Mouse (Mus musculus) neural tube, embryonic 15.5 days (tissue): ENCODE results near the gene Shpk. TPM values are rescaled to one million over a fixed set of nuclear protein-coding genes. Genes with fewer than 3 reads are reported as not detected.

Source experiments
- ATAC-seq: fragments of 200-750 bp; cut with Nextera tagmentation; 2 replicates; pipeline ENCODE4 v1.8.0; 2017; ENCODE audit warnings: mild to moderate bottlenecking, moderate TSS enrichment, moderate library complexity; ENCODE audit not compliant: low FRiP score
- H3K27ac ChIP-seq: fragments of 300-500 bp; sonication (generic); replicated peaks from 2 replicates; pipeline ENCODE4 v1.5.1; 2015; ENCODE audit warnings: mild to moderate bottlenecking, inconsistent platforms
- H3K27me3 ChIP-seq: fragments of 300-500 bp; sonication (generic); replicated peaks from 2 replicates; pipeline ENCODE4 v1.6.1; 2015; ENCODE audit warnings: inconsistent platforms
- H3K36me3 ChIP-seq: fragments of 300-500 bp; sonication (generic); 2 replicates; pipeline ENCODE4 v1.6.1; 2015; ENCODE audit warnings: inconsistent platforms
- H3K4me1 ChIP-seq: fragments of 300-500 bp; sonication (generic); 2 replicates; pipeline ENCODE4 v1.6.1; 2015; ENCODE audit warnings: inconsistent platforms
- H3K4me2 ChIP-seq: fragments of 300-500 bp; sonication (generic); 2 replicates; pipeline ENCODE4 v1.6.1; 2015; ENCODE audit warnings: inconsistent platforms, mild to moderate bottlenecking, moderate library complexity
- H3K4me3 ChIP-seq: fragments of 300-500 bp; sonication (generic); replicated peaks from 2 replicates; pipeline ENCODE4 v1.5.1; 2015; ENCODE audit warnings: mild to moderate bottlenecking, inconsistent platforms
- H3K9ac ChIP-seq: fragments of 300-500 bp; sonication (generic); replicated peaks from 2 replicates; pipeline ENCODE4 v1.6.1; 2015; ENCODE audit warnings: mild to moderate bottlenecking, inconsistent platforms
- H3K9me3 ChIP-seq: fragments of 300-500 bp; sonication (generic); replicated peaks from 2 replicates; pipeline ENCODE4 v1.6.1; 2016; ENCODE audit warnings: inconsistent platforms
- WGBS: fragments of 180-500 bp; shearing (Covaris S2); methylation state at CpG from one replicate; pipeline ENCODE4 v1.1.7; 2015; ENCODE audit warnings: mixed read lengths; 5-methylcytosine and 5-hydroxymethylcytosine counted together
- polyA plus RNA-seq: library from polyadenylated mRNA; unstranded; fragments of >200 nt; fragmentation: Nextera tagmentation; extraction: Ambion mirVana; gene quantifications from 2 replicates; pipeline ENCODE4 v1.2.1, GENCODE M21; 2015

Gene Shpk
- polyA plus RNA-seq, 1 experiment from 2014 or later = 3.4 TPM

DNA sequence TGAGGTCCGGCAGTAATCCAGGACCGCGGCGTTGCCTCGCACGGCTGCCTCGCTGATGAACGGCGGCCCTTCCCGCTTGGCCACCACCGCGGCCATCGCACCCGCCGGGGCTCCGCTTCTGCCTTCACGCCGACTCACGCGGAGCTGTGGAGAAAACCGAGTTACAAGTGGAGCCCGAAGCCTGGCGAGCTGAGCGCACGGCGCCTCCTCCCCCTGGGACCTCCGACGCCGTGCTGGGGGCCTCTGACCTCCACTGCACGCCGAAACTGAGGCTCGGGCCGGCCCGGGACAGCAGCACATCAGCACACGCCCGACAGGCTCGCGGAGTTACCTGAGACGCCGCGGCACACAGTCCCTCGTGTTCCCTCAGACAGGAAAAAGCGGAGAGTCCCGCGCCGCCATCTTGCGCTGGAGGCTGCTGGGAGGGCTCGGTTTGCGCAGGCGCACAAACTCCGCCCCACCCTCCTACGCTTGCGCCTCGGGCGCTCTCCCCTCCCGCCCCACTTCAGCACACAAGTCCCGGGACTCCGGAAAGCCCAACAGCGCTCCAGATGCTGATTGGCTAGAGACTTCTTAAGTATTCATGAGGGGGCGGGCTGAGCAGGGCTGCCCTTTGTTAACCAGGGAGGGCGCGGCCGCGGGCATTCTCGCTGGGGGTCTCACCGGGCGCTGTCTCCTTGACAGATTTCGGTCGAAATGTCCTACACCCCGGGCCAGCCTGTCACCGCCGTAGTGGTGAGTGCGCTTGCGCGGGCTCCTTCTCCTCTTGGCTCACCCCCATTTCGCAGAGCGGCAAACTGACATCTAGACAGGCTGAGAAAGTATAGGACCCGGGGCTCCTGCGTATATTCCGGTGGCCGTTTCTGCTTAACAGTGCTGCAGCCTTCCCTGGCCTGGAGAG is 22.4 kb upstream of the Shpk start, which contains the start of the genes Emc6 and Tax1bp3:
Emc6 (minus strand) TSS at position 430 of the 901 bp plus-strand sequence.
Tax1bp3 (plus strand) TSS at position 476 of the 901 bp plus-strand sequence.
- Histone ChIP-seq H3K9ac (peak within 1 kb of the TSS; percentile 88), H3K4me1 (peaks cover 43% of the 10 kb centered on the region), H3K36me3 (peaks cover 17% of the 10 kb centered on the region), H3K9me3 (no peaks in the 10 kb centered on the region), H3K4me2 (peak within 1 kb of the TSS; percentile 67), H3K27ac (peak within 1 kb of the TSS; percentile 91), H3K27me3 (no peaks in the 10 kb centered on the region), H3K4me3 (peak within 1 kb of the TSS; percentile 90)
- ATAC-seq = peak; percentile 98
- 0% methylated on average over 81 of the region's 81 CpGs for WGBS

DNA sequence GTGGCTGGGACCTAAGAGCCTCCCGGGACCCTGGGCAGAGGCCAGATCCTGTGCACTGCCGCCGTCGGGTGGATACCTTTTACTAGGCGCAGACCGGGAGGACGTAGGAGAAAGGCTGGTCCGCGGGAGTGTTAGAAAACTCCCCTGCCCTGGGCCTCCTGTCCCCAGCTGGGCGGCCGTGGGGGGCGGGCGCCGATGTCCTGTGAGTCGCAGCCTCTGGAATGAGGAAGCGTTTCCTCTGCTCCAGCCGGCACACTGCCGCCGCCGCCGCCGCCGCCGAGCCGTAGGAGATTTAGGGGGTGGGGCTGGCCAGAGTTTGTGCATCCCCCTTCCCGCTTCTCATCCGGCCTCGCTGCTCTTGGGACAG is 21.8 kb upstream of the Shpk start:
- peak overlapping the region; percentile 66 for H3K9ac ChIP-seq
- no peaks in the 10 kb centered on the region for H3K9me3 ChIP-seq
- peak overlapping the region; percentile 90 for H3K4me3 ChIP-seq
- H3K4me1 ChIP-seq = peaks cover 43% of the 10 kb centered on the region
- peak overlapping the region; percentile 67 for H3K4me2 ChIP-seq
- peak; percentile 52 for ATAC-seq
- under 1% methylated on average over 28 of the region's 28 CpGs for WGBS
- H3K27me3 ChIP-seq = no peaks in the 10 kb centered on the region
- peaks cover 22% of the 10 kb centered on the region for H3K36me3 ChIP-seq
- peak overlapping the region; percentile 90 for H3K27ac ChIP-seq

DNA sequence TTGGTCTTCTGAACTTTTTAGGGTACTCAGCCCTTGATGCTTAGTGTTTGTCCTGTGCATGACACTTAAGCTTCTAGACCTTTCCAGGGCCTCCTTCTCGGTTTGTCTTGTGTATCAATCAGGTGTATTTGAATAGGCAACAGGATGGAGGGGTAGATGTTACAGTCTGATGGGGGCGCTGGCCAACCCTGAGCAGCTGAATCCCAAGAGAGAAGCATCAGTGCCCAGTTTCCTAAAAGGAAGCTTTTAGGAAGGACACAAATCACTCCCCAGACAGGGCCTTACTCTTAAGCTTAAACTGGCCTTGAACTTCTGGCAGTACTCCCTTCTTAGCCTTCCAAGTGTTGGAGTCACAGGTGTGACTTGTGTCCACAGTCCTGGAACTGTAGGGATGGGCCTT is 21.4 kb upstream of the Shpk start:
- H3K9ac ChIP-seq = peak overlapping the region; percentile 66
- no peaks in the 10 kb centered on the region for H3K9me3 ChIP-seq
- peaks cover 43% of the 10 kb centered on the region for H3K4me1 ChIP-seq
- ATAC-seq = no peak
- H3K4me3 ChIP-seq = peak overlapping the region; percentile 90
- peak overlapping the region; percentile 90 for H3K27ac ChIP-seq
- no peaks in the 10 kb centered on the region for H3K27me3 ChIP-seq
- 5% methylated on average over 2 of the region's 2 CpGs for WGBS
- H3K4me2 ChIP-seq = peak overlapping the region; percentile 67
- H3K36me3 ChIP-seq = peaks cover 24% of the 10 kb centered on the region

DNA sequence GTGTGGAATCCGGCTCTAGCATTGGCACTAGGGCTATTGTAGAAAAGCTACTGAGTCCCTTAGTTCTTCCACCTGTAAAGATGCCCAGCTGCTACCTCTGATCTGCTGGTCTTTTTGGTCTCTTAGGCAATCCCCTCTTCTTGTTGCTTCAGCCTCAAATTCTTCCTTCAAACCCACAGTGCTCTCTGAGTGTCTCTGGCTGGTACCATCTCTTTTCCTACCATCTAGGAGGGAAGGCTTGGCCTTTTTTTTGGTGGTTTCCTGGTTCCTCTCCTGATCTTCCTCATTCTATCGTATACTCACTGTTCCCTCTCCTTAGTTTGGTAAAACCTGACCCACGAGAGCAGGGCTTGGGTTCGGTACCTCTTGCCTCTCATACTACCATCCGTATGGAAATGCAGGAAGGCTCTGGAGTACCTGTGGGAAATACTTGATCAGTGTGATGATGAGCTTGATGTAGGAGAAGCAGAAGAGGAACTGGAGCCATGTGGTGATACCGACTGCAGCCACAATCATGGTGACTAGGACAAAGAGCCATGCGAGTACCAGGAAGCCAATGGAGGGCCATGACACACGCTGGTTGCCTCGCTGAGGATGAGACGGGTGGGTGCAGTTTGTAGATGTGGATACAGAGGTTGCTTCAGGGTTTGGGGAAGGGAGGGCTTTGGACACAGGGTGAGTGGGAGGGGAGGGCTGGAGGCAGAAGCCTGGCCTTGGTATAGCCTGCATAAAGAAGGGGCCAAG is 13.2 kb upstream of the Shpk start:
- WGBS = 90% methylated on average over 10 of the region's 10 CpGs
- no peak for ATAC-seq
- H3K4me2 ChIP-seq = no peak overlapping the region
- no peak overlapping the region for H3K27ac ChIP-seq
- H3K4me3 ChIP-seq = no peak overlapping the region
- no peaks in the 10 kb centered on the region for H3K27me3 ChIP-seq
- H3K4me1 ChIP-seq = no peaks in the 10 kb centered on the region
- H3K9ac ChIP-seq = no peak overlapping the region
- H3K9me3 ChIP-seq = no peaks in the 10 kb centered on the region
- peaks cover 82% of the 10 kb centered on the region for H3K36me3 ChIP-seq

DNA sequence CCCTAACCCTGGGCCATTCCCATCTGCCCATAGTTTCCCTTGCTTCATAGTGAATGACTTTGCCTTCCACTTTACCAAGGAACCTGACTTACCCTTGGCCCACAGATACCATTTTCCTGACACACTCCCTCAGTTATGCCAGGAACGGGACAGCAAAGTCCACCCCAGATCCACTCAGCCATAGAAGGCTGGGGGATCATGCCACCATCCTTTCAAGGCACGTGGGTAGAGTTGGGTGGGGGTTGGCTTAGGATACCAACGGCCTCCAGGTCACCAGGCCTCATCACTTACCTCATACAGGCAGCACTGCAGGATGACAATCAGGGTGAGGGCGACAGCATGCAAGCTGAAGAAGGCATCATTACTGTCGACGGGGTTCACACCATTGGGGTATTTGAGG is 12.0 kb upstream of the Shpk start:
- Histone ChIP-seq H3K4me1 (no peaks in the 10 kb centered on the region), H3K4me3 (no peak overlapping the region), H3K9ac (no peak overlapping the region), H3K4me2 (no peak overlapping the region), H3K9me3 (no peaks in the 10 kb centered on the region), H3K27ac (no peak overlapping the region), H3K27me3 (no peaks in the 10 kb centered on the region), H3K36me3 (peaks cover 90% of the 10 kb centered on the region)
- ATAC-seq = no peak
- WGBS = 91% methylated on average over 6 of the region's 6 CpGs

DNA sequence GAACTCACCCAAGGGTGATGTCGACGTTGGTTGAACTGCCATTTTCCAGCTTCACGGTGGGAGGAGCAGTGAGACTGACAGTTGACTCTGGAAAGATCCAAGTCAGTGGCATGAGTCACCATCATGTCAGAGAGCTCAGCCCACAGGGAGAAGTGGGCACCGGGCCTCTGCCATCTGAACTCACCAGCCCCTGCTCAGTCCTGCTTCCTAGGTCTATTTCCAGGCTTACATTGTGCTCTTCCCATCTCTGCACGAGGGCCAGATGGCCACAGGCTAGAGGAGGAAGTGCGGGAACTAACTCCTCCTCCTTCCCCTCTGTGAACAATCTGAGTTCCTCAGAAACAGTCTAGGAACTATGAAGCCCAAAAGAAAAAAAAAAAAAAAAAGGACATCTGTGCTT is 6.2 kb upstream of the Shpk start:
- no peak overlapping the region for H3K4me3 ChIP-seq
- H3K27me3 ChIP-seq = no peaks in the 10 kb centered on the region
- no peak overlapping the region for H3K9ac ChIP-seq
- H3K36me3 ChIP-seq = peaks cover 48% of the 10 kb centered on the region
- peaks cover 15% of the 10 kb centered on the region for H3K4me1 ChIP-seq
- 79% methylated on average over 6 of the region's 6 CpGs for whole genome bisulfite sequencing
- H3K9me3 ChIP-seq = no peaks in the 10 kb centered on the region
- no peak overlapping the region for H3K27ac ChIP-seq
- H3K4me2 ChIP-seq = no peak overlapping the region
- ATAC-seq = no peak

DNA sequence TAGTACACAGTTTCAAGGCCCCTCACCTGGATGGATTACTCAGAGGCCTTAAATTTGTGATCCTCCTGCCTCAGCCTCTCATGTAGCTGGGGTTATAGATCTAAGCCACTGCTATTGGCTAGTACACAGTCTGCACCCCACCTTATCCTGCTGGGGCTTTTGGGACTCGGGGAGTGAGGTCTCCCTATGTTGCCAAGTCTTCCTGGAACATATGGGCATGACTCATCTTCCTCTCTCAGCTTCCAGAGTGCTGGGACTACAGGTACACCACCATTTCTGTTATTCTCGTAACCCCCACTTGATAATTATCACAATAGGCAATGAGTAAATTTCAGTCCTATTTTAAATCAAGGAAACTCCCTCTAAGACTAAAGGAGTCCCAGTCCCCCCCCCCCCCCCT is 4.8 kb upstream of the Shpk start:
- H3K36me3 ChIP-seq = peaks cover 34% of the 10 kb centered on the region
- 78% methylated on average over 2 of the region's 2 CpGs for WGBS
- no peak overlapping the region for H3K27ac ChIP-seq
- no peak overlapping the region for H3K4me3 ChIP-seq
- H3K9me3 ChIP-seq = no peaks in the 10 kb centered on the region
- H3K9ac ChIP-seq = no peak overlapping the region
- H3K27me3 ChIP-seq = no peaks in the 10 kb centered on the region
- H3K4me2 ChIP-seq = no peak overlapping the region
- H3K4me1 ChIP-seq = peaks cover 21% of the 10 kb centered on the region
- ATAC-seq = no peak

DNA sequence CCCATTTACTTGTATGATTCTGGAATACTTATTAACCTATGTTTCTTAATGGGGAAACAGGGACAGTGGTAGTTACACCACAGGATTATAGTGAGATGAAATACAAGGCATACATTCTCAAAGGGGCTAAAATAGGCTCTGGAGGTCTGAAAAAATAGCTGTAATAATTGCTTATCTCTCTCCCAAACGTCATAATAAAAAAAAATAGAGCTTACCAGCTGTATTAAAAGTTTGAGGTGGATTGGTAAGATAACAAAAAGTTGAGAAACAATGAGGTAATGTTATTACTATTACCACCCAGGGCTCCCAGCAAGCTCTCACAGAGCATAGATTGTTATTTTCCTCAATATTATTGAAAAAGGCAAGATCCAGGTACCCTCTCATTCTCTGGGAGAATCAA is 1.1 kb upstream of the Shpk start:
- WGBS = 10% methylated on average over 1 of the region's 1 CpGs
- H3K9ac ChIP-seq = peak overlapping the region; percentile 87
- no peak overlapping the region for H3K27ac ChIP-seq
- 0 out of 2 replicates have a peak, but pooled peaks cover 4% of the 10 kb centered on the region for H3K27me3 ChIP-seq
- no peak for ATAC-seq
- peaks cover 30% of the 10 kb centered on the region for H3K4me1 ChIP-seq
- H3K4me3 ChIP-seq = peak overlapping the region; percentile 83
- no peaks in the 10 kb centered on the region for H3K9me3 ChIP-seq
- H3K36me3 ChIP-seq = peaks cover 7% of the 10 kb centered on the region; the same call in 1 of the 2 replicates
- peak overlapping the region; percentile 96 for H3K4me2 ChIP-seq

DNA sequence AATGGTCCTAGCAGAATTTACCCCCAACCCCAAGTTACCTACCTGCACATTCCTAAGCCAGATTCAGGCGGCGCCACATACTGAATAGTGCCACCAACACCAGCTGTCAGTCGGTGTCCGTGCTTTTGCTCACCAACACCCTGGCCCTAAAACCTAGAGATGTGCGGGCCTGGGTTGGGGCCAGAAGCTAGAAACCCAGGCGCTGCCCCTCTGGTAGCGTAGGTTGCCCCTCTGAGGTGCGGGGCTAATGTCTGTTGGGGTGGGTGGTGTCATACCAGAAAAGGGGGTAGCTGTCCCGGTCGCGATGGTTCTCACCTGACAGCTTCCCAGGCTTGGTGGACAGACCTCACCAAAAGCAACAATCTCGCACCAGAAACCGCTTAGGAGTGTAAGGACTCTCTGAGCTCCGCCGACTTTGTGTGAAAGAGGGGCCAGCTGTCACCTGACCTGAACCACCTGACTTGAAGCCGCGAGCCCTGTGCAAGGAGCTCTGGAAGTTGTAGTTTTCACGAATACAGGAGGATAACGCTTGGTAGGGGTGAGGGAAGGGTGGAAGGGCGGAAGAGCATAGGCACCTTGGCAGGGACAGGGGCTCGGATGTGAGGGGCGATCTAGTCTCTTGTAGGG is 544 bp upstream of the Shpk start, which contains the start of gene Ctns:
Ctns (minus strand) TSS at position 440 of the 627 bp plus-strand sequence.
- 0 out of 2 replicates have a peak, but pooled peaks cover 4% of the 10 kb centered on the region for H3K27me3 ChIP-seq
- 1% methylated on average over 22 of the region's 22 CpGs for WGBS
- peaks cover 30% of the 10 kb centered on the region for H3K4me1 ChIP-seq
- ATAC-seq = peak; percentile 97
- peak within 1 kb of the TSS; percentile 96 for H3K4me2 ChIP-seq
- peak within 1 kb of the TSS; percentile 82 for H3K27ac ChIP-seq
- H3K9ac ChIP-seq = peak within 1 kb of the TSS; percentile 87
- H3K9me3 ChIP-seq = no peaks in the 10 kb centered on the region
- peaks cover 7% of the 10 kb centered on the region; the same call in 1 of the 2 replicates for H3K36me3 ChIP-seq
- peak within 1 kb of the TSS; percentile 83 for H3K4me3 ChIP-seq

DNA sequence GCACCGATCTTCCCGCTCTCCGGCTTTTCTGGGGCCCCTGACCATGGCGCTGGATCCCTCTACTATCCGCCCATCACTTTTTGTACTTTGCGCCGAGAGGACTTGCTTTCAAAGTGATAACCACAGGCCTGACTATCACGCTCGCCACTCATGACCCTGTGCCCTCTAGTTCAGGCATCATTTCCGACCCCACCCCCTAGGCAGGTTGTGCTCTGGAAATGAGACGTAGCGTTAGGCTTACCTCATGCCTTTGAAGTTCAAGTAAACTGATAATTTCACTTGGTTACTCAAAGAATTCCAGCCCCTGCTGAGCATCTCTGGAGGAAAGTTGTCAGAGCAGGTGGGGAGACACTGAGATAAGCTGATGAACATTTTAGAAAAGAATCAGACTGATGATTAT is 619 bp downstream of the Shpk start:
- no peaks in the 10 kb centered on the region for H3K9me3 ChIP-seq
- H3K27ac ChIP-seq = peak overlapping the region; percentile 82; the same call in 1 of the 2 replicates
- H3K4me3 ChIP-seq = peak overlapping the region; percentile 83
- 0 out of 2 replicates have a peak, but pooled peaks cover 4% of the 10 kb centered on the region for H3K27me3 ChIP-seq
- H3K4me2 ChIP-seq = peak overlapping the region; percentile 96
- H3K36me3 ChIP-seq = peaks cover 7% of the 10 kb centered on the region; the same call in 1 of the 2 replicates
- peaks cover 30% of the 10 kb centered on the region for H3K4me1 ChIP-seq
- peak overlapping the region; percentile 87 for H3K9ac ChIP-seq
- ATAC-seq = no peak
- WGBS = 3% methylated on average over 12 of the region's 12 CpGs

DNA sequence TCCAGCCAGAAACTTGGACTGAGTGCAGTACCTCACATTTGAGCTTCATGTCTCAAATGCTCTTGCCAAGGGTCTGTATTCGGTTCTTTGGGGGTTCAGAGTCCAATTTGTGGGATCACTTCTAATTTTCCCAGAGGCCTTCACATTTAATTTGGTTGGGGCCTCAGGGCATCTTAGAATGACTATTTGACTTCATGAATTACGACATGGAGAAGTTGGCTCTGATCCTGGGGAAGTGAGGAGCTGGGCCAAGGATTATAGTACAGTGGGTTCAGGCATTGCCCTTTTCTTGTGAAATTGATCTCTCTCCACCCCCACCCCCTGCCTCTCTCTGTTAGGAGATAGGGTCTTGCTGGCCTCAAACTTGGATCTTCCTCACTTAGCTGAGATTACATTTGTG is 1.8 kb downstream of the Shpk start:
- Histone ChIP-seq H3K9ac (no peak overlapping the region), H3K27ac (no peak overlapping the region), H3K27me3 (0 out of 2 replicates have a peak, but pooled peaks cover 4% of the 10 kb centered on the region), H3K4me1 (peaks cover 30% of the 10 kb centered on the region), H3K9me3 (no peaks in the 10 kb centered on the region), H3K36me3 (peaks cover under 1% of the 10 kb centered on the region; the same call in 1 of the 2 replicates), H3K4me2 (no peak overlapping the region), H3K4me3 (no peak overlapping the region)
- no peak for ATAC-seq
- WGBS = 78% methylated on average over 2 of the region's 2 CpGs
